Mouse (Mus musculus) 3134 (cell line): ENCODE measurements around the gene Cers6.
A peak's percentile ranks its signal among the peaks of the same experiment; 100 is the strongest.

Source experiments
- DNase-seq: peaks from one replicate; pipeline ENCODE4 v3.0.0-alpha.2; 2011; ENCODE audit warnings: low spot score; ENCODE audit not compliant: insufficient read length; ENCODE audit errors: extremely low read depth

Gene Cers6

DNA sequence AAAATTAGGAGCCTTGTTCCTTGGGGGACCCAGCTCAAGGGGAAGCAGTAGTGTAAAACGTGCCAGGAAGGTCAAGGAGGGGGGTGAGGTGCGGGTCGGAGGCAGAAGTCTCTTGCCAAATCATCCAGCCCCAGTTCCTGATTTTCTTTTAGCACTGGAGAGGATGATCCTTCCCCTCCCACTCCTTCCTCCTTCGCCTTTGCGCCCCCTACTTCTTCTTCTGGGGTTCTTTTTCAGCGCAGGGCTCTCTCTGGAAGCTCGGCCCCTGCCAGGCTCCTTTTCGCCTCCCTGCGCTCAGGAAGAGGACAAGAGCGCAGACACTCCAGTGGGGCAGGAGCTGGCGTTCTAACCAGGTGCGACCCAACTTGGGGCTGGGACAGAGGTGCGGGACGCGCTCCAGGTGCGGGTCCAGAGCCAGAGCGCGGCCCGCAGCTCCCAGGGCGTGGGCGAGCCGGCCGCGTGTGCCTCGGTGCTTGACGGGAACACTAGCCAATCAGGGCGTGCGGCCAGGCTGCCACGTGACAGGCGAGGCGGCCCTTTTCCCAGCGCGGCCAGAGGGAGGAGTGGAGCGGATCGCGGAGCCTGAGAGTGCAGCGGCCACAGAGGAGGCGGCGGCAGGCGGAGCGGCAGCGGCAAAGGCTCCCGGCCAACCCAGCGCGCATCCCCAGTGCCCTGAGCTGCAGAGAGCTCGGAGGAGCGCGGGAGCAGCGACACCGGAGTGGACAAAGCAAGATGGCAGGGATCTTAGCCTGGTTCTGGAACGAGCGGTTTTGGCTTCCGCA is at the start of gene Cers6:
TSS of gene Cers6 (plus strand) at position 538 of the 782 bp plus-strand sequence.
- peak; percentile 95 for DNase-seq

- no peak for DNase-seq
These were observed 46.8 kb upstream of the Cers6 start for GRCm38 (mm10) chr2:68814409-68814808.

DNA sequence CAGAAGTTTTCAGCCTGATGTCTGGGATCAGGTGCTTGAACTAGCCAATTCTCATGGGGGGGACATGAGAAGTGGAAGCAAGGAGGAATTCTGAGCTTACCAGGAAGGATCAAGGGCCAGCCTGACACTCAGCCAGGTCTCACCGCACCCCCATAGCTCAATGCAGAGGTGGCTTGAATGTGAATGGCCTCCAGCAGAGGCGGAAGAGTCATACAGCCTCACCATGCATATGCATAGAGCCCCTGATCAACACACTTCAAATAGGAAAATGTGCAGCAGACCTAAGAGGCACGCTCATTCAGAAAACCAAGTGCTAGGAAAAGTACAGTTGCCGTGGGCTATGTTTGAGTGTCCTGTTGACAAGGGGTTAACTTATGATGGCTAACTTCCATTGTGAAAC is 42.2 kb upstream of the Cers6 start:
- DNase-seq = no peak

DNA sequence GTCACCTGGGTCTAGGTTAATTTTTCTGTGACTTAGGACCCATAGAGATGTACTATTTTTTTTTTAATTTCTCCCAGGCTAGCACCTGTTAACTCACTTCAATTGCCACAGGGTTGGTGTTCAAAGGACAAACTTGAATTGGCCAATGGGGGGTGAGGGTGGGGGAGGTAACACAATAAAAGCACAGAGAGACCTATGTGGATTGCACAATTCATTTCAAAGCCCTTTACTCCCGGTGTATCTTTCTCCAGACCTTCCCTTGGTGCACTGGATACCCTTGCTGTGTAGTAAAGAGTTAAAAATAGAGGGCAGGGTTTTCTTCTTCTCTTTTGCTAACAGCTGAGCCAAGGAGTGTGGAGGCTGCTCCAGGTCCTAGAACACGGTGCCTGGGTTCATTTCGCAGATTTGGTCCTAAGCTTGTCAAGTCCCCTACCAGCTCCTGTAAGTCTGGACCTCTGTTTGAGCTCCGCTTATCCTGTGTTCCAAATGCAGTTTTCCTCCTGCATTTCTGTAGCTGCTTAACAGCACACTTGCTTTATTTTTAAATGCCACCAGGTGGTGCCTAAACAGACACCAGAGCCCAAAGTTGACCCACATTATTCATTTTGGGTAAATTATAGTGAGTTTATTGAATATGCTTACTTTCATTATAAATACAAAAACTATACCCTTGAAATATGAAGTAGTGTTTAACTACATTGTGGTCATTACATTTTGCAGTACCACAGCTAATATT is 38.9 kb upstream of the Cers6 start:
- no peak for DNase-seq

DNA sequence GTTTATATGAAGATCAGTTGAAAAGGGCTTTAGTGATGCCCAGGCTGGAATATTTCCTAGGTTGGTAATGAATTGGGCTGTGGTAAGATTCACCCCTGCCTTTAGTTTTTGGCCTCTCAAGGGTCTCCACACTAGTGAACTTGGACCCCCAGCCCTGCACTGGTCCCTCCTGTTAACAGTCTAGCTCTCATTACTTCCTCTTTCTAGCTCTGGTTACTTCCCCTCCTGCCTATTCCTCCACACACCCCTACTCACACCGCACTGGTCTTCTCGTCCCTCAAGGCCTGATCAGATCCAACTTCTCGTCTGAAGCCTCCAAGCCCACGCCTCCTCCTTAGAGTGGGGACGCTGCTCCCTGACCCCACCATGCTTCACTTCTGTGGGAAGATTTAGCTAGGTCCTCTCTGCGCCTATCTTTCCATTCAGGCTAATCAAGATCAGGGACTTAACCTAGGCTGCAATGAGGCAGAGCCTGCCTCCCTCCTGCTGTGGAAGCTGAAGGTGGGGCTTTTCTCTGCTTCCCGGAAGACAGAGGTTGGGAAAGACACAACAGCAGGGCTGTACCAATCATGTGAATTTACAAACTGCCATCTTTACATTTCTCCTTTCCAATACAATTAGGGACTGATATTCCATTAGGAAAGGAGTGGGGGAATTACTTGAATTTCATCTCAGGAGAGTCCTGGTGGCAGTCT is 35.8 kb upstream of the Cers6 start:
- DNase-seq = no peak

GRCm38 (mm10) chr2:68843330-68843729 is 17.9 kb upstream of the Cers6 start:
- no peak for DNase-seq

GRCm38 (mm10) chr2:68844530-68844929 is 16.7 kb upstream of the Cers6 start:
- peak; percentile 56 for DNase-seq

DNA sequence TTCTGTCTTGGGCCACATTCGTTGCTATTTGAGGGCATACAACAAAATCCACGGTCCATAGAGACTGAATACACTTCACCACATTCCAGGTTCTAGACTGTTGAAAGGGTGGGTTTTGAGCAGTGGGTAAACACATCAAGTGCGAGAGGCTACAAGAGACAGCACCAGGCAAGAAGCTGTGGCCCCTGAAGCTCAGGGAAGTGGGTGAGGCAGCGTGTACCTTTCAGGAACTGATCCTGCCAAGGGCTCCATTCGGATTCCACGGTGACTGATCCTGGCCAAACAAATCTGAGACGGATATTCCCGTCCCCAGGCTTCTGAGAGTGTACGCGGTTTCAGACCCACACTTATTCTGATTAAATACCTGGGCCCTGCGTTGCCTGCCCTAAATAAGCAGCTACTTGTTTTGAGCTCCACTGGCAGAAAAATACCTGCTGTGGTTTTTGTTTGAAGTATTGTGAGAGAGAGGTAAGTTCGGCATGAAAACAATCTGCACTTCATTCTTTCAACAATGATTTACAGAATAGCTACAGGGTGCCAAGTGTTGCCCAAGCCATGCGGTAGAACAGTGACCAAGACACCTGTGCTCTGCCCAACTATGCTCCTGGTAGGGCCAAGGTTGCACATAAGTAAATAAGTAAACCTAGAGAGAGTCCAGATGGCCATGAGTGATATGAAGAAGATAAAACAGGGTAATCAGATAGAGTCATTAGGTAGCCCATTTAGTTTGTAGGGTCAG is 16.1 kb upstream of the Cers6 start:
- no peak for DNase-seq

DNA sequence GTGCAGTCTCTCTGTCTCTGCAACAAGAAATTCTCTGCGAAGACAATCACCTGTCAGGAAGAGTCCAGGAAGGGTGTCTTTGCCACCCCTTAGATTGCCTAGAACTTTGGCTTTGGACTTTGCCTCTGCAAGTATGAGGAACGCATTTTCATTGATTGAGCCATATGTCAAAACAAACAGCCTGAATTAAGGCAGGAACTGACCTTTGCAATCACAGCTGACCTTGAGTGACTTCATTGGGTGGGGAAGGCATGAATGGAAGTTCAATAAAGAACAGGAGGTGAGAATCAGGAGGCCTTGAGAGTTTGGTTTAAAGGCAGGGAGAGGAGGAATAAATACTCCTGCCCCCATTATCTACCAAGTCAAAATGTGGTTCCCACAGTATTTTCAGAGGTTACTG is 850 bp upstream of the Cers6 start:
- DNase-seq = no peak

DNA sequence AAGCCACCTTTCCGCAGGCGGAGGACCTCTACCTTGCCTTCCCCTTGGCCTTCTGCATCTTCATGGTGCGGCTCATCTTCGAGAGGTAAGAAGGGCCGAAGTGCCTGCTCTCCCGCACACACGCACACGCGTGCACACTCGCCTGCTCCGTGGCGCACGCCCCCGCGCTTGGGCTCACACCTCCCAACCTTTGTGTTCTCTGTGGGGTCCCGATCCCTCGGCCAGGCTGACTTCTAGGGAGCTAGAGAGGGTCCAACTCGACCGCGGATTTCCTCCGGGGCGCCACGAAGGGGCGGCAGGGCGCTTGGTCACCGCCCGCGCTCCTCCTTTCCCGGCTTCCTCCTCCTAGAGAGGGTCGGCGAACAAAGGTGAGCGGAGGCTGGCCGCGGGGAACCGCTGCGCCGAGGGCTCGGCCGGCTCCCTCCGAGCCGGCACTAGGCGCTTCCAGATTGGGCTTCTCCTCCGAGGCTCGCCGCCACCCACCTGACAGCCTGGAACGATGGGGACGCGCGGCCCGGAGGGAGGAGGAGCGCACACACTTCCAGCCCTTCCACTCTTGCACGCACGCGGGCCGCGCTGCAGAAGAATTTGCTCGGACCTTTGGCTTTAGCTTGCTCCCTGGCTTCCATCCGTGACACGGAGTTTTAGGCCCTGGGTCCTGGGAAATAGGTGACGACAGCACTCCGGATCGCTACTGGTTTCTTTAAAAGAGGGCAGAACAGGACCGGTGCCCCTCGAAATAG is 651 bp downstream of the Cers6 start:
- DNase-seq = peak; percentile 78

- DNase-seq = peak; percentile 11
These were observed 1.4 kb downstream of the Cers6 start for GRCm38 (mm10) chr2:68862464-68863266.

DNA sequence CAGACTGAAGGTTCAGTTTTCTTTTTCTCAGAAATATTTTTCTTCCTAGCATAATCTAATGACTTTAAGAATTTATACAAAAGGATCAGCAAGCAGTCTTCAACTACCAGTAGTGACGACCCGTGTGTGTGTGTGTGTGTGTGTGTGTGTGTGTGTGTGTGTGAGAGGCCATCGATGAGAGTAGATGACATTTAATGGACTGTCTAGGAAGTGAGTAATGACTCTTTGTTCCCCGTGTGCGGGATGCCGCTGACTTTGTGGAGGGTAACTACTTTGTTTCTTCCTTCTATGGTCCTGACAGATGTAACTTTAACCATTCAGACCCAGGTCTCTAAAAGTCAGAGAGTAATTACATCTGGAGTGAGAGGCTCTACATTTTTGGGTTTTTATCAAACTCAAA is 2.3 kb downstream of the Cers6 start:
- DNase-seq = no peak

GRCm38 (mm10) chr2:68864366-68864765 is 3.1 kb downstream of the Cers6 start:
- no peak for DNase-seq

GRCm38 (mm10) chr2:68867148-68867547 is 5.9 kb downstream of the Cers6 start:
- DNase-seq = no peak

GRCm38 (mm10) chr2:68870999-68871780 is 9.9 kb downstream of the Cers6 start:
- DNase-seq = no peak

DNA sequence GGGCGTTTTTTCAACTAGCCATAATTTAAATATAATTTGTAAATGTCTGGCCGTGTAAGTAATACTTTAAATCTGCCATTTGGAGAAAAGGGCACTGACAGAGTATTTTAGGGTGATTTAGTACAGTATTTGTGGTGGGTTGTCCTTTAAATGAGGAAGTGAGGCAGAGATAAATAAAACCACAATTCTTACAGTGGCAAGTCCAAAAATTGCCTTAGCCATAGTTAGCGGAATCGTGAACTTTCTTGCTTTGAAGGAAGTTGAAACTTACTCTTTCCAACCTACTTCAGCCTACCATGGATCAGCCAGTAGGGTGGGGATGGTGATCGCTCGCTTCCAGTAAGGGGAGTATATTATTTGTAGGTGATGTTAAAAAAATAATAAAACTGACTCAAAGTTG is 11.8 kb downstream of the Cers6 start:
- no peak for DNase-seq

DNA sequence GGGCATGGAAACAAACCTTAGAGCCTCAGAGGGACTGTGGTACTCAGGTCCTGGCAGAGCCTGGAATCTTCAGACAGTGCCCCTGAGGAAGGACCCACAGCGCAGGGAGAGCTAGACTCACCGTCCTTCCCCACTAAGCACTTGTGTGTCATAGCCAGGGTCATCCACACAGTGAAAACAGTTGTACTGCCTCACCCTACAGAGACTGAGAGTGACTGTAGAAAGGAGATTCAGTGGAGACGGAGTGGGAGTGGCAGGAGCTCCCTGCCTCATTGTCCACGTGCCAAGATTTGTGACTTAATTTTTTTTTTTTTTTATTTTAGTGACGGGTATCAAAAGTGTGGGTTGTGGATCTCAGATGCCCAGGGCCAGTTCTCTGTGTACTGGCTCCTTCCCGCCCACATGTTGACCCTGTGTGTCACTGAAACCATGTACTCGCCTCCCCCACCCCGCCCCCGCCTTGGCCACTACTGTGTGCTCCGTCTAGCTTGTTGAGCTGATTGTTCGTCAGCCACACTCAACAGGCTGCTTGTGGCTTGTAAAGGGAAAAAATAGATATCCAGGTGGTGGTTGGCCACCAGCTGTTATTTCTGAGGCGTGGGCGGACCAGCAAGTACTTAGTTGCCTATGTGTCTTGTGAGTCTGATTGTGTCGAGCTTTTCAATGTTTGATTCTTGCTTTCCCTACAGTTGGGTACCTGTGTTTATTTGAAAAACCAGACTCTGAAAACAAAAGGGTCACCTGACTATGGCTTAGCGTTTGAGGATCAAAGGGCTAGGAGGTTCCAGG is 12.6 kb downstream of the Cers6 start:
- no peak for DNase-seq

DNA sequence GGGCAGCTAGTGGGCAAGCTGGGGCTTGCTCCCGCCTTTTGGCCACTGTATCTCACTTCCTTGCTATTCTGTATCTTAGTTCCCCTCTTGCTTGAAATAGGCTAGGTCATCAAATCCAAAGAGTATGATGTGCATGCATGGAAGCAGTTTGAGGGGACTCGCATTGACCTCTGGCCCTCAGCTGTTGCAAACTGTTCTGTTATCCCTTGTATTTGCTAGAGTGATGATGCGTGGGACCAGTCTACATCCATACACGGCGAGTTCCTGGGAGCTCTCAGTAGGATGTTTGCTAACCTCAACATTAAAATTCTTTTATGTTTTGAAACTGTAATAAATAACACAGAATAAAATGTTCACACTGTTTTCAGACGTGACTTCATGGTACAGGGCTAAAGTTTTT is 13.3 kb downstream of the Cers6 start:
- DNase-seq = no peak
